9 mouse cellular contexts compared by ENCODE assay signal in genomic region chr2:160525301-160526205, GRCm38 (mm10).
DNase-seq lines count a peak whose midpoint lies in the region; ATAC-seq lines count a peak whose summit lies in the region.
"Had no signal": no experiment of that assay in that cellular context is flagged by ENCODE, and none has a peak within 500 bp of the region (broad histone marks: within the 10 kb centered on the region; RNA-seq: fewer than 3 reads in every experiment).

No protein-coding gene starts in this region.

- H3K4me1 ChIP-seq in limb, embryonic 10.5 days: peaks cover 48% of the 10 kb centered on the region

- 79% methylated on average over 9 of the region's 9 CpGs for WGBS in limb, embryonic 10.5 days

- ATAC-seq in erythroblast, adult 5-6 weeks (replicated peaks; ENCODE audit: low FRiP score, poor library complexity, severe bottlenecking): no peak

- intact Hi-C loops in gastrocnemius, postnatal 14 days (cut with DNase I; ENCODE audit: low total_unique reads): no loop called here

- H3K9me3 ChIP-seq in limb, embryonic 10.5 days (replicated peaks): no peaks in the 10 kb centered on the region

- no peak overlapping the region for H3K4me3 ChIP-seq in limb, embryonic 10.5 days

- DNase-seq in gastrocnemius, adult 18-20 months (ENCODE audit: low spot score): peak; percentile 19
- DNase-seq in gastrocnemius, postnatal 14 days: no peak
- DNase-seq in 3T3-L1 (ENCODE audit: low read depth, low spot score): peak; percentile 98
- DNase-seq in adrenal gland, postnatal 36 days: peak; percentile 12 to 14
- DNase-seq in limb, embryonic 10.5 days (ENCODE audit: low spot score): no peak
- no peak for DNase-seq in right cerebral cortex, postnatal 14 days
- no peak for DNase-seq in urinary bladder, postnatal 10 days (ENCODE audit: low spot score)

- H3K27me3 ChIP-seq in limb, embryonic 10.5 days (ENCODE audit: low read depth, poor library complexity, severe bottlenecking): peaks cover 77% of the 10 kb centered on the region

- no peaks in the 10 kb centered on the region for H3K36me3 ChIP-seq in limb, embryonic 10.5 days
- H3K36me3 ChIP-seq: G1E had no signal

- peak overlapping the region; percentile 58 for H3K27ac ChIP-seq in limb, embryonic 10.5 days

Comparison
In these comparisons a context has a peak if more than half of its experiments do, and no peak if none do; other contexts are left out.
1. DNase-seq: peak in gastrocnemius, adult 18-20 months (single experiment), 3T3-L1 (single experiment) and adrenal gland, postnatal 36 days (2 of 2); none in gastrocnemius, postnatal 14 days (single experiment), limb, embryonic 10.5 days (single experiment), right cerebral cortex, postnatal 14 days (single experiment) and urinary bladder, postnatal 10 days (single experiment).